Mouse (Mus musculus) embryonic facial prominence, embryonic 10.5 days (tissue): ENCODE data around the gene Ccdc122. TPM values are rescaled to one million over a fixed set of nuclear protein-coding genes. Genes with fewer than 3 reads are reported as not detected.
"Not testable (repeated sequence)": the region's sequence is repeated elsewhere in the genome, so short reads cannot be mapped to it uniquely, and the experiment has no call there.

Experiments used
- DNase-seq: peaks from one replicate; pipeline ENCODE4 v3.0.0-alpha.2; 2017; ENCODE audit warnings: low spot score
- H3K27ac ChIP-seq: fragments of 300-500 bp; sonication (generic); replicated peaks from 2 replicates; pipeline ENCODE4 v1.5.1; 2016; ENCODE audit warnings: mild to moderate bottlenecking
- H3K27me3 ChIP-seq: fragments of 300-500 bp; sonication (generic); replicated peaks from 2 replicates; pipeline ENCODE4 v1.6.1; 2016; ENCODE audit warnings: low read depth, mild to moderate bottlenecking; ENCODE audit not compliant: poor library complexity, severe bottlenecking
- H3K36me3 ChIP-seq: fragments of 300-500 bp; sonication (generic); replicated peaks from 2 replicates; pipeline ENCODE4 v1.6.1; 2016; ENCODE audit warnings: mild to moderate bottlenecking, moderate library complexity
- H3K4me1 ChIP-seq: fragments of 300-500 bp; sonication (generic); 2 replicates; pipeline ENCODE4 v1.6.1; 2016
- H3K4me3 ChIP-seq: fragments of 300-500 bp; sonication (generic); 2 replicates; pipeline ENCODE4 v1.5.1; 2016; ENCODE audit warnings: mild to moderate bottlenecking, moderate library complexity
- H3K9me3 ChIP-seq: fragments of 300-500 bp; sonication (generic); 2 replicates; pipeline ENCODE4 v1.6.1; 2016; ENCODE audit warnings: mild to moderate bottlenecking
- WGBS: fragments of 180-500 bp; shearing (Covaris S2); methylation state at CpG from one replicate; pipeline ENCODE4 v1.1.7; 2016; 5-methylcytosine and 5-hydroxymethylcytosine counted together
- polyA plus RNA-seq: library from polyadenylated mRNA; unstranded; fragments of >200 nt; fragmentation: Nextera tagmentation; extraction: Ambion mirVana; gene quantifications from 2 replicates; pipeline ENCODE4 v1.2.1, GENCODE M21; 2016

Ccdc122 gene
- polyA plus RNA-seq = 1.4 and 1.8 TPM in 2 replicates

GRCm38 (mm10) chr14:77036226-77037046 is at the start of gene Ccdc122, which contains the start of gene Lacc1:
Gene Ccdc122, plus strand, starts transcription at chr14:77036772.
Gene Lacc1, minus strand, starts transcription at chr14:77036904.
- peak within 1 kb of the TSS; percentile 89 for H3K27ac ChIP-seq
- H3K4me3 ChIP-seq = peak within 1 kb of the TSS; percentile 70
- peak; percentile 88 for DNase-seq
- H3K27me3 ChIP-seq = peaks cover 7% of the 10 kb centered on the region; the same call in 1 of the 2 replicates
- H3K4me1 ChIP-seq = peaks cover 19% of the 10 kb centered on the region
- no peaks in the 10 kb centered on the region for H3K36me3 ChIP-seq
- under 1% methylated on average over 86 of the region's 86 CpGs for WGBS
- H3K9me3 ChIP-seq = no peaks in the 10 kb centered on the region

- H3K27me3 ChIP-seq, H3K36me3 ChIP-seq, H3K4me3 ChIP-seq, H3K9me3 ChIP-seq, H3K4me1 ChIP-seq, DNase-seq, H3K27ac ChIP-seq: not testable (repeated sequence)
- WGBS = 95% methylated on average over 2 of the region's 2 CpGs
These were observed 46.2 kb upstream of the Ccdc122 start for GRCm38 (mm10) chr14:76990351-76990750.

- Histone ChIP-seq H3K36me3 (no peaks in the 10 kb centered on the region), H3K27me3 (no peaks in the 10 kb centered on the region), H3K4me1 (peaks cover 16% of the 10 kb centered on the region), H3K4me3 (no peak overlapping the region), H3K9me3 (no peaks in the 10 kb centered on the region), H3K27ac (no peak overlapping the region)
- DNase-seq = no peak
- WGBS = 60% methylated on average over 8 of the region's 8 CpGs
These were observed 31.8 kb upstream of the Ccdc122 start for GRCm38 (mm10) chr14:77004740-77005139.

- DNase-seq = no peak
- Histone ChIP-seq H3K36me3 (no peaks in the 10 kb centered on the region), H3K27me3 (no peaks in the 10 kb centered on the region), H3K9me3 (no peaks in the 10 kb centered on the region), H3K27ac (no peak overlapping the region), H3K4me3 (no peak overlapping the region), H3K4me1 (peaks cover 16% of the 10 kb centered on the region)
- 65% methylated on average over 5 of the region's 5 CpGs for WGBS
These were observed 31.0 kb upstream of the Ccdc122 start for GRCm38 (mm10) chr14:77005566-77005965.

GRCm38 (mm10) chr14:77008238-77008637 is 28.3 kb upstream of the Ccdc122 start:
- 20% methylated on average over 3 of the region's 3 CpGs for WGBS
- Histone ChIP-seq H3K36me3 (no peaks in the 10 kb centered on the region), H3K27ac (no peak overlapping the region), H3K4me1 (peaks cover 16% of the 10 kb centered on the region), H3K27me3 (no peaks in the 10 kb centered on the region), H3K4me3 (no peak overlapping the region), H3K9me3 (no peaks in the 10 kb centered on the region)
- DNase-seq = peak; percentile 79

GRCm38 (mm10) chr14:77011804-77012203 is 24.8 kb upstream of the Ccdc122 start:
- no peaks in the 10 kb centered on the region; the same call in 1 of the 2 replicates for H3K4me1 ChIP-seq
- peak overlapping the region; percentile 12; the same call in 1 of the 2 replicates for H3K27ac ChIP-seq
- peak; percentile 74 for DNase-seq
- no peaks in the 10 kb centered on the region for H3K36me3 ChIP-seq
- no peaks in the 10 kb centered on the region for H3K27me3 ChIP-seq
- 8% methylated on average over 3 of the region's 3 CpGs for WGBS
- H3K9me3 ChIP-seq = no peaks in the 10 kb centered on the region
- no peak overlapping the region for H3K4me3 ChIP-seq

- not testable (repeated sequence) for H3K4me3 ChIP-seq, H3K36me3 ChIP-seq, H3K9me3 ChIP-seq, H3K4me1 ChIP-seq, H3K27me3 ChIP-seq, H3K27ac ChIP-seq, DNase-seq
- WGBS = 47% methylated on average over 12 of the region's 12 CpGs
These were observed 19.8 kb upstream of the Ccdc122 start for GRCm38 (mm10) chr14:77016783-77017182.

GRCm38 (mm10) chr14:77017211-77017610 is 19.4 kb upstream of the Ccdc122 start:
- no peaks in the 10 kb centered on the region for H3K9me3 ChIP-seq
- H3K36me3 ChIP-seq = no peaks in the 10 kb centered on the region
- no peaks in the 10 kb centered on the region for H3K27me3 ChIP-seq
- no peak overlapping the region for H3K4me3 ChIP-seq
- no peak for DNase-seq
- 87% methylated on average over 6 of the region's 6 CpGs for WGBS
- H3K4me1 ChIP-seq = no peaks in the 10 kb centered on the region
- no peak overlapping the region for H3K27ac ChIP-seq

- Histone ChIP-seq H3K4me3 (no peak overlapping the region), H3K27ac (no peak overlapping the region), H3K9me3 (no peaks in the 10 kb centered on the region), H3K27me3 (no peaks in the 10 kb centered on the region), H3K4me1 (peaks cover 4% of the 10 kb centered on the region), H3K36me3 (no peaks in the 10 kb centered on the region)
- no peak for DNase-seq
- WGBS = 93% methylated on average over 3 of the region's 3 CpGs
These were observed 12.1 kb upstream of the Ccdc122 start for GRCm38 (mm10) chr14:77024499-77024898.

- no peaks in the 10 kb centered on the region for H3K27me3 ChIP-seq
- peaks cover 12% of the 10 kb centered on the region for H3K4me1 ChIP-seq
- H3K9me3 ChIP-seq = no peaks in the 10 kb centered on the region
- H3K4me3 ChIP-seq = no peak overlapping the region
- 56% methylated on average over 5 of the region's 5 CpGs for WGBS
- H3K27ac ChIP-seq = no peak overlapping the region; the same call in 1 of the 2 replicates
- no peaks in the 10 kb centered on the region for H3K36me3 ChIP-seq
- no peak for DNase-seq
These were observed 7.1 kb upstream of the Ccdc122 start for GRCm38 (mm10) chr14:77029319-77030054.

- 91% methylated on average over 5 of the region's 5 CpGs for WGBS
These were observed 5.8 kb upstream of the Ccdc122 start for GRCm38 (mm10) chr14:77030808-77031207.

GRCm38 (mm10) chr14:77032433-77032832 is 4.1 kb upstream of the Ccdc122 start:
- Histone ChIP-seq H3K36me3 (no peaks in the 10 kb centered on the region), H3K9me3 (no peaks in the 10 kb centered on the region), H3K27me3 (peaks cover 7% of the 10 kb centered on the region; the same call in 1 of the 2 replicates), H3K4me3 (no peak overlapping the region), H3K27ac (no peak overlapping the region), H3K4me1 (peaks cover 25% of the 10 kb centered on the region)
- DNase-seq = no peak
- WGBS = 77% methylated on average over 5 of the region's 5 CpGs

More at GRCm38 (mm10) chr14:77030808-77031207, 5.8 kb upstream of the Ccdc122 start:
- Histone ChIP-seq H3K27me3 (peaks cover 3% of the 10 kb centered on the region; the same call in 1 of the 2 replicates), H3K4me1 (peaks cover 16% of the 10 kb centered on the region), H3K4me3 (no peak overlapping the region), H3K9me3 (no peaks in the 10 kb centered on the region), H3K27ac (no peak overlapping the region), H3K36me3 (no peaks in the 10 kb centered on the region)
- DNase-seq = no peak
